Mouse (Mus musculus) adrenal gland, adult 18-20 months (tissue): ENCODE data around the gene Defb13. TPM values are rescaled to one million over a fixed set of nuclear protein-coding genes. Genes with fewer than 3 reads are reported as not detected.
"Not testable (repeated sequence)": the region's sequence is repeated elsewhere in the genome, so short reads cannot be mapped to it uniquely, and the experiment has no call there.

Source experiments
- DNase-seq, 2 experiments: peaks; one replicate each; pipeline ENCODE4 v3.0.0; 2021 to 2022; ENCODE audit warnings: low spot score in 2 of 2
- long read RNA-seq, 2 experiments: library from polyadenylated mRNA; stranded (forward); transcript quantifications; one replicate each; pipeline ENCODE4 v2.0.0; 2021
- total RNA-seq, 2 experiments: library from RNA; stranded (reverse); gene quantifications; 1 replicate in 1 of 2; 2 replicates in 1 of 2; pipeline ENCODE4 v1.2.3; 2021

The Defb13 gene
- total RNA-seq = not detected
- long read RNA-seq, experiment 1 = 0 reads
- long read RNA-seq, experiment 2 = 0 reads

GRCm38 (mm10) chr8:21946462-21946861 lies at the start of gene Defb13:
Gene Defb13, plus strand, starts transcription at chr8:21946762.
- DNase-seq = no peak

- DNase-seq = not testable (repeated sequence)
Observed at GRCm38 (mm10) chr8:21906290-21906689, 40.3 kb upstream of the Defb13 start, which contains the start of gene Defb11. Gene Defb11, minus strand, starts transcription at chr8:21906412.

GRCm38 (mm10) chr8:21911931-21912330 lies 34.6 kb upstream of the Defb13 start:
- DNase-seq = no peak

GRCm38 (mm10) chr8:21912554-21912953 lies 34.0 kb upstream of the Defb13 start:
- no peak for DNase-seq

- no peak for DNase-seq
Observed at GRCm38 (mm10) chr8:21915625-21916024, 30.9 kb upstream of the Defb13 start.

- not testable (repeated sequence) for DNase-seq
Observed at GRCm38 (mm10) chr8:21930754-21931153, 15.8 kb upstream of the Defb13 start.

- no peak for DNase-seq
Observed at GRCm38 (mm10) chr8:21932610-21933009, 14.0 kb upstream of the Defb13 start, which contains the start of gene Defb15. Gene Defb15, minus strand, starts transcription at chr8:21932710.

- not testable (repeated sequence) for DNase-seq
Observed at GRCm38 (mm10) chr8:21938052-21938451, 8.5 kb upstream of the Defb13 start, which contains the start of gene Defb35. Gene Defb35, plus strand, starts transcription at chr8:21938352.

GRCm38 (mm10) chr8:21947311-21948017 lies 902 bp downstream of the Defb13 start:
- no peak for DNase-seq

- DNase-seq = peak; percentile 33
Observed at GRCm38 (mm10) chr8:21955321-21955720, 8.8 kb downstream of the Defb13 start.

- DNase-seq = no peak
Observed at GRCm38 (mm10) chr8:21956336-21956735, 9.8 kb downstream of the Defb13 start.

- no peak for DNase-seq
Observed at GRCm38 (mm10) chr8:21958414-21958813, 11.9 kb downstream of the Defb13 start, which contains the start of gene Fam90a1a. Gene Fam90a1a, plus strand, starts transcription at chr8:21958714.

- no peak for DNase-seq
Observed at GRCm38 (mm10) chr8:21966646-21967045, 20.1 kb downstream of the Defb13 start.

GRCm38 (mm10) chr8:21969475-21969874 lies 22.9 kb downstream of the Defb13 start, which contains the start of gene Ccdc70:
Gene Ccdc70, plus strand, starts transcription at chr8:21969775.
- DNase-seq = no peak

- no peak for DNase-seq
Observed at GRCm38 (mm10) chr8:21978193-21978592, 31.6 kb downstream of the Defb13 start.

- no peak for DNase-seq
Observed at GRCm38 (mm10) chr8:21981664-21982337, 35.2 kb downstream of the Defb13 start.

- DNase-seq = peak in 1 of 2 experiments; percentile 17
Observed at GRCm38 (mm10) chr8:21992184-21992583, 45.6 kb downstream of the Defb13 start.

- no peak for DNase-seq
Observed at GRCm38 (mm10) chr8:21995181-21995580, 48.6 kb downstream of the Defb13 start.
